Mouse (Mus musculus) yolk sac, embryonic 10.5 days (tissue): ENCODE results near the gene Hebp1.

Experiments used
- DNase-seq: peaks from one replicate; pipeline ENCODE4 v3.0.0-alpha.2; 2017; ENCODE audit warnings: low spot score

Gene Hebp1

GRCm38 (mm10) chr6:135197446-135197845 is 376 bp downstream of the Hebp1 start:
- DNase-seq: no peak

GRCm38 (mm10) chr6:135196707-135197106 is 1.1 kb downstream of the Hebp1 start:
- DNase-seq: no peak

GRCm38 (mm10) chr6:135194907-135195306 is 2.9 kb downstream of the Hebp1 start:
- no peak for DNase-seq

- DNase-seq: no peak
Measured at GRCm38 (mm10) chr6:135193733-135194132, 4.1 kb downstream of the Hebp1 start.

GRCm38 (mm10) chr6:135192993-135193392 is 4.8 kb downstream of the Hebp1 start:
- DNase-seq: no peak

- DNase-seq: no peak
Measured at GRCm38 (mm10) chr6:135191906-135192305, 5.9 kb downstream of the Hebp1 start.

- no peak for DNase-seq
Measured at GRCm38 (mm10) chr6:135190122-135190521, 7.7 kb downstream of the Hebp1 start.

- no peak for DNase-seq
Measured at GRCm38 (mm10) chr6:135188629-135189028, 9.2 kb downstream of the Hebp1 start.

- DNase-seq: no peak
Measured at GRCm38 (mm10) chr6:135187076-135187917, 10.5 kb downstream of the Hebp1 start.

- DNase-seq: no peak
Measured at GRCm38 (mm10) chr6:135183961-135184360, 13.9 kb downstream of the Hebp1 start.

GRCm38 (mm10) chr6:135182925-135183324 is 14.9 kb downstream of the Hebp1 start:
- DNase-seq: no peak

- no peak for DNase-seq
Measured at GRCm38 (mm10) chr6:135178599-135178998, 19.2 kb downstream of the Hebp1 start.

GRCm38 (mm10) chr6:135177271-135177670 is 20.6 kb downstream of the Hebp1 start:
- no peak for DNase-seq

GRCm38 (mm10) chr6:135175014-135175413 is 22.8 kb downstream of the Hebp1 start:
- no peak for DNase-seq

- no peak for DNase-seq
Measured at GRCm38 (mm10) chr6:135171736-135172135, 26.1 kb downstream of the Hebp1 start.

- no peak for DNase-seq
Measured at GRCm38 (mm10) chr6:135169246-135169645, 28.6 kb downstream of the Hebp1 start.

GRCm38 (mm10) chr6:135168471-135168870 is 29.4 kb downstream of the Hebp1 start:
- DNase-seq: no peak

- peak; percentile 91 for DNase-seq
Measured at GRCm38 (mm10) chr6:135167380-135168311, 30.2 kb downstream of the Hebp1 start.

- DNase-seq: no peak
Measured at GRCm38 (mm10) chr6:135166712-135167111, 31.1 kb downstream of the Hebp1 start.

GRCm38 (mm10) chr6:135166262-135166661 is 31.6 kb downstream of the Hebp1 start:
- no peak for DNase-seq

GRCm38 (mm10) chr6:135165706-135166105 is 32.1 kb downstream of the Hebp1 start:
- DNase-seq: peak; percentile 41

GRCm38 (mm10) chr6:135165191-135165590 is 32.6 kb downstream of the Hebp1 start:
- peak; percentile 58 for DNase-seq

GRCm38 (mm10) chr6:135162861-135163260 is 35.0 kb downstream of the Hebp1 start:
- no peak for DNase-seq
